Mouse (Mus musculus): ENCODE data around the gene Tenm4.
"Not testable (repeated sequence)": the region's sequence is repeated elsewhere in the genome, so short reads cannot be mapped to it uniquely, and the experiment has no call there.

Tenm4 gene

DNA sequence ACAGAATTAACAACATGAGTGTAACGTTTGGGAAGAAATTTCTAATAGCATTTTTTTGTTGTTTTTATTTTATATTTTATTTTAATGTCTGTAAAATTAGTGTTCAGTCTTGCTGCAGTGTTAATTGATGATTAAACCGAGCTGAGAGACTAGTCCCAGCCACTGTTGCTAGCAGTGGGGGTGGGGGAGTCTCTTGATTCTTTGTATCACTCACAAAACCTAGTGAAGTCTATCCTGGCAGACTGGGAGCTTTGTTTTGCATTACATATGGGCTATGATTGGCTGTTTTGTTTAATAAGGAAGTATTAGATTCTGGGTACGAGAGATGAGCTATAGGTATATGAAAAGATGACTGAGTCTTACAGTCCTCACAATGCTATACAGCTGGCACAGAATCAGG lies 428.0 kb downstream of the Tenm4 start:
- DNase-seq: no peak

DNA sequence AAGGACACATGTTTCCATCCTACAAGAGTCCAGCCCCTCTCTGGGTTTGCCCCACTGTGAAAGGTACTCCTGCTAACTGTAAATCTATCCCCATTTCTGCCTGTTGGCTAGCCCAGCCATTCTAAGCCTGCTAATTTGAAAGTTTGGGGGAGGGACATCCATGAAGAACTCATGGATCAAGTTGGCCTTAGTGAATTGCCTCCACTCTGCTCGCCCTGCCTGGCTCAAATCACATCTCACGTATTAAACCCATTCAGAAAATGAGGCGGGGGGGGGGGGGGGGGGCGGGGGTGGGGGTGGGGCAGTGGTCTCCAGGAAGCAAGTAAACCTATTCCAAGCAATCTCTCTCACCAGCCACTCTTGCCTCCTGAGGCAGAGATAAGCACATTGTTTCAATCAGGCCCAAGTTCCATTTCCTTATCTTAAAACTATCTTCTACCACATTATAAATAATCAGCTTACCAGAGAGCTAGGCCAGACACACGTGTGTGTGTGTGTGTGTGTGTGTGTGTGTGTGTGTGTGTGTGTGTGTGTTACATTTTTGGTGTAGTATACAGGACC lies 429.4 kb downstream of the Tenm4 start:
- DNase-seq: no peak

DNA sequence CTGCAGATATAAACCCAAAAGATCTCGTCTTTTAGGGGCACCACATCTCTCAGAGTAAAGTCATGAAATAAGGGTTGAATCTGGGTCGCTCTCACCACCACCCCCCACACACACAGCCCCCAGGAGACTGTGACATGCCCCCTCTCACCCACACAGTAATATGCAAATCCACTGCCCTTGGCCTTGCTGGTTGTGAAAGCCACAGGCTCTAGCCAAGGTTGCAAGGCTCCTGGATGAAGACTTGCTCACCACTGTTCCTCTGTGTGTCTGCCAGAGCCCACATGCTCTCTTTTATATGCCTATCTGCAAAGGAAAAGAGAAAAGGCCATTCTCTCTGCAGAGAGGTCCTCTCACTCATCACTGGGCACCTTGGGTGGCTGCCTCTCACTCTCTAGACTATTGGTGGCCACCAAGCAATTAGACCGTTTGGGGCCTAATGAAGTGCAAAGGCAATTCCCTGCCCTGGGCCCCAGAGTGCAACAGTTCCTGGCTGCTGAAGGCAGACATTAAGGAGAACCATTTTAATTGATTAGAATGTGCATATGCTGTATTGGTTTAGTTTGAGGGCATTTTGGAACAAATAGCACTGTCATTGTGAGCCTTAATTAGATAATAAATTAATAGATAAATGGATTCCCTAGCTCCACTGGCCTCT lies 433.2 kb downstream of the Tenm4 start:
- DNase-seq: no peak

DNA sequence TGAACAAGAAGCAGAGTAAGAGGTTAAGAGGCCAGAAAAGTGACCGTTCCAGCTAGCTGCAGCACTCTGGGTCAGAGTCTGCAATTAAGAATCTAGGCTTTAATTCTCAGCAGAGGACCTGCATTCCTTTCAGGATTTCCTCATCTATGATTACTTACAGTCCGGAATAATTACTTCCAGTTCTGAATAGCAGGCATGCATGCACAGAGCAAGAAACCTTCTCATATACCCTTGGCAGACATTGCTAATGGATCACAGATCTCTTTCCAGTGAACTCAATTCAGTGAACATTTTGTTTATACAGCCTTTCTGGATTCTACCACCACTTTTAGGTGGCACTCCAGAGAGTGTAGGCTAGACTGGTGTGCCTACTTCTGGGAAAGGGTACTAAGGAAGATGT lies 434.3 kb downstream of the Tenm4 start:
- DNase-seq: no peak

DNA sequence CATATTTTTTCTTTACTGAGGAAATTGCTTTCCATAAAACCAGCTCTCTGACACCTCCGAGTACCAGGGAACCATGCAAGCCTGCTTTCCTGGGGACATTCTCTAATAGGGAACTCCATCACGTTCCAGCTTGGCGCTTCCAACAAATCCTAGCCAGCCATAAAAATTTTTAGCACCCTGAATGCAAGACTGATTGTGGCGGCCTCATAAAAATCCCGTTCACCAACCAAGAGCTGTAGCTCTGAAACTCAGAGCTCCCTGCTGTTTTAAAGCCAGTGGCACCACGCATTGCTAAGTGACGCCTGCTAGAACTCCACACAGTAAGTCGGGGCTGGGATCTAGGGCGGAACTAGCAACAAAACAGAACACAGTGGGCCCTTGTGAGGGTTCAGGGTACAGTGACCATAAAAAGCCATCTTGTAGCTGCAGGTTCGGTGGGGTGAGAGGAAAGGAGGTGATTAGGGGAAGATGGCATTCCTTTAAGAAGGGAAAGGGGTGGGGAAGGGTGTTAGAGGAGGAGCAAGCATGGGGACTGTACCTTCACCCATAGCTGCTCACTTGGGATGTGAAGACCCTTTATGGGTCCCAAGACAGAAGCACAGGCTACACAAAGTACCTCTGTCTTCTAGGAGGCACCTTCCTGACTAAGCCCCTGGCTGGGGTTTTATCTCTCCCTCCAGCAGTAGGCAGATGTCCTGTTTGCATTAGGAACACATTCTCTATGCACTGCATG lies 439.0 kb downstream of the Tenm4 start:
- no peak for DNase-seq

GRCm38 (mm10) chr7:96617371-96617770 lies 446.3 kb downstream of the Tenm4 start:
- DNase-seq: no peak

DNA sequence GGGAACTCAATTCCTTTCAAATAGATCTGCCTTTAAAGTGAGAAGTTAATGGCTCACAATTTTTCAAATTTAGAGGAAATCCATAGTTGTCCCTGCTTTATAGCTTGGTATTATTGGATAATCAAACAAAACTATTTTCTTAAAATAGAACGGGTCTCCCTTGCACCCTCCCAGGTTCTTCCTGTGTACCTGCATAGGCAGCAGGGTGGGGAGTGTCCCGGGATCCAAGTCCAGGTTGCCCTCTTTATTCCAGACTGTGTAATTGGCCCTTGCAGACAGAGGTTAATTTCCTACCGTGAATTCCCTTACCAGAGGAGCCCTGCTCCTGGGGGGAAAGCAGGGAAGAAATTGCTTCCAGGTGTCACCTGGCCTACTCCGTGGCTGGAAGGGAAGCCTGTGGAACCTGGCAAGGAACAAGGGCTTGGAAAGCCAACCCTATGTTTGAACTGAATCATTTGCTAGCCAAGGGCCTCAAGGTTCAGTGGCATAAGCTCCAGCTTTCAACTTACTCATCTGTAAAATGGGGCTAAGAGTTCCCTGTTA lies 449.0 kb downstream of the Tenm4 start:
- no peak for DNase-seq

DNA sequence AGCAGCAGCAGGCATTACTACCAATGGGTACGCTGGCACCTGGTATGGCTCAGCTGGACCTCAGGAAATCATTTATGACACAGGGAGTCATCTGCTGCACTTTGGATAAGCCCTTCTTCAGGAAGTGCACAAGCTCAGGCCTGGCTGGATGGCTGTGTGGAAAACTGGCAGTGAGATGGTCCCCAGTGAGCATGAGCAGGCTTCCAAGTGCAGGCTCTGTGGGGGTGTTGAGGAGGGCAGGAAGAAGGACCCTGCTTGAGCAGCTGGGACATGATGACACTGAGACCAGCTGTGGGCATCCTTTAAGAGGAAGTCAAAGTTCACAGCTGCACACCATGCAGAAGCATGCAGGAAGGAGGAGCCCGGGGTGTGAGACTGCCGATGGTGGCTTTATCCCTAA lies 455.3 kb downstream of the Tenm4 start:
- no peak for DNase-seq

DNA sequence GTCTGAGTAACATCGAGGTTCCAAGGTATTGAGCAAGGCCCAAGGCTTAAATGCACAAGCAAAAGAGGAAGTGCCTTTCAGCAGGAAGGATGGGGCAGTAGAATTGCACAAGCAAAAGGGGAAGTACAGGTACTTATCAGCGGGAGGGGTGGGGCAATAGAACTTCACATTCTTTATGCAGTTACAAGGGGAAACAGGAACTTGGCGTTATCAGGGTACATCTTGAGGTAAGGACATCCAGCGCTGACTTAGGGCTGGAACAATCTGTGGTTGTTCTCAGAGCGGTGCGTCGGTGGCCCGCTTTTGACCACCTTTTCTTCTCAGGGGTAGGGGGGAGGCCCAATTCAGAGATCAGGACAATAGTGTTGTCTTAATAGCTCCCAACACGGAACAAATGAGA lies 459.5 kb downstream of the Tenm4 start:
- not testable (repeated sequence) for DNase-seq

GRCm38 (mm10) chr7:96633008-96633407 lies 462.0 kb downstream of the Tenm4 start:
- no peak for DNase-seq

DNA sequence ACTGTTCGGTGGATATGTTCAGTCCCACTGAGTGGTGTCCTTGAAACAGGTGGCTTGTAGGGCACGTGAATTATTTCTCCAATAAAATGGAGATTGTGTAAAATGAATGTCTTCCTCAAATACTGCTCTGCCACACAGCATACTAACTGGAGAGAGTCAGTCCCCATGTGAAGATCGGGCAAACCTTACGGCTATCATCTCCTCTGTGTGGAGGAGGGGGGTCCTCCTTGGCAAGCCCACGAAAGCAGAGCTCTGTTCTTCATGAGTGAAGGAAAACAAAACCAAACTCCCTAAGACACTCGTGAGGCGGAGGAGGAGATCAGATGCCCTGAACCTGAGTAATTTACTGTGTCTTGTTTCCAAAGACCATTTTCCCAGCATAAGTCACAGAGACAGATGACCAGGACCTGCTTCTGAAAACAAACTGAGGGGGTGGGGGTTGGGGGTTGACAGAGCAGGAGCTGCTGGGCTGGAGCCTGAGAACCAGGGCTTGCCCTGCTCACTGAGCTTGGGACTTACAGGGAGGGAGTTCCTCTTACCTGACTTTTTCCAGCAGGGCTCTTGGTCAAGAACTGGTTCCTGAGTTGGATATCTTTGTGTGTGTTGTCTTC lies 464.9 kb downstream of the Tenm4 start:
- no peak for DNase-seq

DNA sequence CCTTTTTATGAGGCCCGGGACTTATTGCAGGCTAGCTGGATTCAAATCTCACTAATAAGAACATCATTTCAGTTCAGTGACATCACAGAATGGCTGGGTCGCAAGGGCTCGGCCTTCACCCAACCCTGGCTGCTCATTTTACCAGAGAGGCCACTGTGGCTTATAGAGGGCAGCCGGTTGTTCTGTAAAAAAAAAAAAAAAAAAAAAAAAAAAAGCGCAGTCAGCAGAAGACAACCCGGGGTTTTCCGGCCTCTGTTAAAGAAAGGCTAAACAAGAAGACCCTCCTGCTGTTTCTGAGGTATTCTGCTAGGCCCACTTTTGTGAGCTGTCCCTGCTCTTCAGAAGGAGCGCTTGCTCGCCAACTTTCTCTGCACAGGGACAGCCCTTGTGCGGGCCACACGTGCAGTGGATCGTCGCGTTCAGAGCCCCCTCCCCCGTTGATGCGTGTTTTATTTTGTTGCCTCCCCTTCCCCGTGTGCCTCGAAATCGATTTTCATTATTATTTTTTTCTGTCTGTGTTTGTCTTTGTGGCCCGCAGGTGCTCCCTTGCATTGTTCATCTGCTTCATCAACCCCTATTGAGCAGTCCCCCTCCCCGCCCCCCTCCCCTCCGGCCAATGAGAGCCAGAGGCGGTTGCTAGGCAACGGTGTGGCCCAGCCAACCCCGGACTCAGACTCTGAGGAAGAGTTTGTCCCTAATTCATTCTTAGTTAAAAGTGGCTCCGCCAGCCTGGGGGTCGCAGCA lies 472.6 kb downstream of the Tenm4 start:
- no peak for DNase-seq

GRCm38 (mm10) chr7:96644205-96644531 lies 473.1 kb downstream of the Tenm4 start:
- no peak for DNase-seq

GRCm38 (mm10) chr7:96647657-96648056 lies 476.6 kb downstream of the Tenm4 start:
- no peak for DNase-seq

DNA sequence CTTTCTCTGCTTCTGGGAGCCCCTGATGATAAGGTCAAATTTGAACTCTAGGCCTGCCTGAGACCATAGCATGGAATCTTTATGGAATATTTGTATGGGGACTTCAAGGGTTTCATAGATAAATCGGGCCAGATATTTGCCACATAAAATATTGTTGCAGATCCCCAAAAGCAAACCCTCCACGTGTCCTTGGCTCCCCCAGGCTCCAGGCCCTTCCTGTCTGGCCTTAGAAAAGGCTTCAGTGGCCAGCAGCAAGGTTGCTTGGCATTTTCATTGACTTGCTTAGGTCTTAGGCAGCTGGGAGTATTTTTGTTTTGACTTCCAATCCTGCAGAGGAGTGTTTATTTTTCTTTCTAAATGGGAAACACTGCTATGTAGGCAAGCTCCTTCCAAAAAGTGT lies 477.6 kb downstream of the Tenm4 start:
- DNase-seq: no peak

DNA sequence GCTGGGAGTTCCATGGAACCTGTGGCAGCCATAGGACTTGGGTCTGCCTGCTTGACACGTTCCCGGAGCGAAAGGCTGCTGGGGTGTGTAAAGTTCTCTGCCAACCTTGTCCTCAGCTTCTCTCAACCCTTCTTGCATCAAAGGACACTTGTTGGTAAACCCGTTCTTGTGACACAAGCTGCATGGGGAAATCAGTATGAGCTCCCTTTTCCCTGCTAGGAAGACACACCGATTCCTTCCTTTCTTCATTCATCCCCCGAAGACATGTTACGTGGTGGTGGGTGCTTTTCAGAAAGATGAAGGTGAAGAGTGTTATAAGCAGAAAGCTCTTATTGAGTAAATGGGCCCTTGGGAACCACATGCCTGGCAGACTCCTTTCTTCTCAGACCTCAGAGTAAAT lies 478.1 kb downstream of the Tenm4 start:
- DNase-seq: no peak

GRCm38 (mm10) chr7:96650435-96650834 lies 479.4 kb downstream of the Tenm4 start:
- no peak for DNase-seq

DNA sequence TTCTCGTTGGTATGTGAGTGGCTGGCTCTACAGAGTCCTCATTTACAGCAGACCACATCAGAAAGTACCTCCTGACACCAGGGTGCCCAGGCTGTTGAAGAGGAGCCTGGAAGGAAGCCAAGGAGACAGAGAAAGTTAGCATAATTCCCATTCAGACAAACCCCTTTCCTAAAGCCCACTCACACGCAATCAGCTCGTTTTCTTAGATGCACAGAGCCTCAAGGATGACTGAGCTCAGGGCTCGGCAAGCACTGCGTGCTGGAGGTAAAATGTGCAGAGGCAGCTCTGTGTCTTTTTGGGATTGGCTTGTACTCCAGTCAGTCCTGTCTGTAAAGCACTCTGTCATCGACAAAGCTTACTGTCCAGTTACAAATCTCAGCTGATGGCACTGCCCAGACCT lies 480.0 kb downstream of the Tenm4 start:
- no peak for DNase-seq

- peak; percentile 14 for DNase-seq
These were observed 480.7 kb downstream of the Tenm4 start for GRCm38 (mm10) chr7:96651626-96652341.

DNA sequence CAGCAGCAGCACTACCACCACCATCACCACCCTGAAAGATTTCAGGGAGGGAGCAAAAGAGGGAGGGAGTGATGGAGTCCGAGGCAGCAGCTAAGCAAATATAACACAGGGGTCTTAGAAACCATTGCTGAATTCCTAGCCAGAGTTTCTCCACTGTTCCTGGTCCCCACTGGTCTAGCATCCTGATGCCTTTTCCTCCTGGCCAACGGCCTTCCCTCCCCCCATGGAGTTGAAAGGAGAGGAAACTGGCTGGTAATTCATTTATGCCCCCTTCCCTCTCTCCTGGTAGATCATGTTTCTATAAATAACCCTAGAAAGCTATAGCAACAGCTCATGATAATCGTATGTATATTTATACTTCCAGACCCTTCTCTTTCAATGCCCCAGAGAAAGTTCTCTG lies 481.8 kb downstream of the Tenm4 start:
- DNase-seq: no peak

DNA sequence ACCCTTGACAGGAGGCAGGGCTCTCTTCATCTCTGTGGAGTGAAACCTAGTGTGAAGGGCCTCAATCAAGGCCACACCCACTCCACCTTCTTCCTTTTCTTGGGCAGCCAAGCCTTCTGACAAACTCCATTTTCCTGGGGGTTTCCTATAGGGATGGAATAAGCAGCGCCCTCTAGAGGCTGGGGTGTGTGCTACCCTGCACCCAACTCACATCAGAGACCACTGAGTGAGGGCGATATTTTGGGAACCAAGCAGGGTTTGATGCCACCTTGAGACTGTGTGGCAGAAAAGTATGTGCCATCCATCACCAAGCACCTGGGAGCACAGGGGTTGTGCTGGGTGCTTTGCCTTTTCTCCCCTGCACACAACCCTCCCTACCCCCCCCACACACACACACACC lies 483.2 kb downstream of the Tenm4 start:
- DNase-seq: no peak

- DNase-seq: no peak
These were observed 484.2 kb downstream of the Tenm4 start for GRCm38 (mm10) chr7:96655096-96655716.
